ENCODE assay signal across 10 mouse cellular contexts in genomic region chr6:88857249-88857648, GRCm38 (mm10). TPM values are rescaled to one million over a fixed set of nuclear protein-coding genes. Genes with fewer than 3 reads are reported as not detected.
DNase-seq lines count a peak whose midpoint lies in the region; ATAC-seq and TF ChIP-seq lines count a peak whose summit lies in the region.
"Had no signal": no experiment of that assay in that cellular context is flagged by ENCODE, and none has a peak within 500 bp of the region (broad histone marks: within the 10 kb centered on the region; RNA-seq: fewer than 3 reads in every experiment).

No protein-coding gene starts in this region.

- peak; percentile 25; the same call in 1 of the 2 replicates for TF ChIP-seq CTCF in cerebellum, adult 2 months (IDR thresholded peaks at IDR 0.05; ENCODE audit: borderline replicate concordance, insufficient read depth, low read depth, low read length)
- 0 out of 2 replicates have a peak, but pooled peaks have one; percentile 11 for TF ChIP-seq CTCF in liver, embryonic 14.5 days (IDR thresholded peaks at IDR 0.05; ENCODE audit: low read depth)
- TF ChIP-seq CTCF in thymus, adult 2 months (IDR thresholded peaks at IDR 0.05; ENCODE audit: borderline replicate concordance, control insufficient read depth, extremely low read depth, insufficient read depth, low read length, poor library complexity) = no peak

- TF ChIP-seq EP300 in liver, embryonic 14.5 days (IDR thresholded peaks at IDR 0.05; ENCODE audit: low read depth) = no peak

- H3K9me3 ChIP-seq in limb, embryonic 13.5 days = no peaks in the 10 kb centered on the region
- H3K9me3 ChIP-seq in limb, embryonic 10.5 days (replicated peaks) = no peaks in the 10 kb centered on the region
- no peaks in the 10 kb centered on the region for H3K9me3 ChIP-seq in heart, embryonic 15.5 days (replicated peaks)
- H3K9me3 ChIP-seq in liver, embryonic 14.5 days (ENCODE audit: control insufficient read depth, low read length) = no peaks in the 10 kb centered on the region

- peak; percentile 37; the same call in 1 of the 2 replicates for ATAC-seq in limb, embryonic 13.5 days (ENCODE audit: low FRiP score, low read depth)
- ATAC-seq in heart, embryonic 15.5 days (replicated peaks; ENCODE audit: insufficient number of reproducible peaks, insufficient read depth, low FRiP score, low read depth) = peak; percentile 87
- ATAC-seq in liver, embryonic 14.5 days (ENCODE audit: insufficient read depth) = no peak
- no peak for ATAC-seq in CD4-positive, CD25-positive, alpha-beta regulatory T cell, adult 4 months
- ATAC-seq: Patski had no signal

- no peak overlapping the region for H3K4me3 ChIP-seq in limb, embryonic 13.5 days
- no peak overlapping the region for H3K4me3 ChIP-seq in limb, embryonic 10.5 days
- H3K4me3 ChIP-seq in cerebellum, adult 2 months (replicated peaks; ENCODE audit: insufficient read depth, low read depth, low read length) = no peak overlapping the region
- no peak overlapping the region for H3K4me3 ChIP-seq in heart, embryonic 15.5 days
- no peak overlapping the region for H3K4me3 ChIP-seq in liver, embryonic 14.5 days (ENCODE audit: insufficient read depth in 1 of 2, low read depth in 2 of 2, low read length in 2 of 2)
- H3K4me3 ChIP-seq in thymus, adult 2 months (ENCODE audit: control insufficient read depth, insufficient read depth, low read length) = no peak overlapping the region
- H3K4me3 ChIP-seq: midbrain, embryonic 12.5 days had no signal

- no peak overlapping the region for H3K27ac ChIP-seq in limb, embryonic 13.5 days
- no peak overlapping the region for H3K27ac ChIP-seq in limb, embryonic 10.5 days
- peak overlapping the region; percentile 80 for H3K27ac ChIP-seq in cerebellum, adult 2 months (ENCODE audit: insufficient read depth, low read length)
- peak overlapping the region; percentile 92 for H3K27ac ChIP-seq in heart, embryonic 15.5 days
- no peak overlapping the region for H3K27ac ChIP-seq in liver, embryonic 14.5 days
- no peak overlapping the region for H3K27ac ChIP-seq in thymus, adult 2 months (ENCODE audit: control insufficient read depth, insufficient read depth, low read length)
- H3K27ac ChIP-seq: midbrain, embryonic 12.5 days had no signal

- H3K4me2 ChIP-seq in limb, embryonic 13.5 days (replicated peaks) = no peak overlapping the region
- H3K4me2 ChIP-seq in heart, embryonic 15.5 days = peak overlapping the region; percentile 17
- no peak overlapping the region for H3K4me2 ChIP-seq in liver, embryonic 14.5 days (ENCODE audit: low read depth)
- H3K4me2 ChIP-seq: midbrain, embryonic 12.5 days had no signal

- DNase-seq in limb, embryonic 10.5 days (ENCODE audit: low spot score) = no peak
- DNase-seq in cerebellum, adult 2 months = peak; percentile 83 to 92
- DNase-seq in liver, embryonic 14.5 days (ENCODE audit: low read depth in 3 of 3, low spot score in 3 of 3) = no peak
- no peak for DNase-seq in ovary, adult 18-20 months (ENCODE audit: low spot score)
- DNase-seq in thymus, adult 2 months = no peak

- no peaks in the 10 kb centered on the region for H3K4me1 ChIP-seq in limb, embryonic 13.5 days
- no peaks in the 10 kb centered on the region for H3K4me1 ChIP-seq in limb, embryonic 10.5 days
- peaks cover 38% of the 10 kb centered on the region for H3K4me1 ChIP-seq in cerebellum, adult 2 months (ENCODE audit: control insufficient read depth, insufficient read depth, low read length)
- H3K4me1 ChIP-seq in heart, embryonic 15.5 days (replicated peaks) = peaks cover 27% of the 10 kb centered on the region
- H3K4me1 ChIP-seq in liver, embryonic 14.5 days (replicated peaks; ENCODE audit: control insufficient read depth in 2 of 2, insufficient read depth in 2 of 2, low read length in 1 of 2) = no peaks in the 10 kb centered on the region
- H3K4me1 ChIP-seq in thymus, adult 2 months (replicated peaks; ENCODE audit: control insufficient read depth, insufficient read depth, low read length) = no peaks in the 10 kb centered on the region
- H3K4me1 ChIP-seq: midbrain, embryonic 12.5 days had no signal

- no peak overlapping the region for H3K9ac ChIP-seq in limb, embryonic 13.5 days
- H3K9ac ChIP-seq in heart, embryonic 15.5 days = peak overlapping the region; percentile 3
- H3K9ac ChIP-seq in liver, embryonic 14.5 days (replicated peaks) = no peak overlapping the region
- H3K9ac ChIP-seq: midbrain, embryonic 12.5 days had no signal

- H3K27me3 ChIP-seq in limb, embryonic 13.5 days = no peaks in the 10 kb centered on the region
- H3K27me3 ChIP-seq in limb, embryonic 10.5 days (ENCODE audit: low read depth, poor library complexity, severe bottlenecking) = no peaks in the 10 kb centered on the region
- no peaks in the 10 kb centered on the region for H3K27me3 ChIP-seq in cerebellum, adult 2 months (ENCODE audit: control insufficient read depth, insufficient read depth, low read length)
- H3K27me3 ChIP-seq in heart, embryonic 15.5 days = no peaks in the 10 kb centered on the region
- H3K27me3 ChIP-seq in liver, embryonic 14.5 days (ENCODE audit: control insufficient read depth, insufficient read depth, low read length) = peaks cover 2% of the 10 kb centered on the region
- no peaks in the 10 kb centered on the region for H3K27me3 ChIP-seq in thymus, adult 2 months (ENCODE audit: control insufficient read depth, insufficient read depth, low read length)
- H3K27me3 ChIP-seq: midbrain, embryonic 12.5 days; Patski had no signal

- no peak for TF ChIP-seq POLR2A in cerebellum, adult 2 months (IDR thresholded peaks at IDR 0.05; ENCODE audit: borderline replicate concordance, insufficient read depth, low read length)
- no peak for TF ChIP-seq POLR2A in thymus, adult 2 months (IDR thresholded peaks at IDR 0.05; ENCODE audit: control insufficient read depth, extremely low read depth, insufficient read depth, low read length, poor library complexity)

- 50% methylated on average over 9 of the region's 9 CpGs for WGBS in limb, embryonic 13.5 days
- 45% methylated on average over 9 of the region's 9 CpGs for WGBS in limb, embryonic 10.5 days
- WGBS in cerebellum, adult 2 months = 6% methylated on average over 9 of the region's 9 CpGs
- WGBS in heart, embryonic 15.5 days = 10% methylated on average over 9 of the region's 9 CpGs
- 27% methylated on average over 9 of the region's 9 CpGs for WGBS in liver, embryonic 14.5 days (ENCODE audit: insufficient replicate concordance)
- 28% methylated on average over 9 of the region's 9 CpGs for WGBS in thymus, adult 2 months

- H3K36me3 ChIP-seq in limb, embryonic 13.5 days = peaks cover 33% of the 10 kb centered on the region
- H3K36me3 ChIP-seq in limb, embryonic 10.5 days = peaks cover 14% of the 10 kb centered on the region
- peaks cover 6% of the 10 kb centered on the region; the same call in 1 of the 2 replicates for H3K36me3 ChIP-seq in heart, embryonic 15.5 days
- no peaks in the 10 kb centered on the region for H3K36me3 ChIP-seq in liver, embryonic 14.5 days (replicated peaks; ENCODE audit: control insufficient read depth, insufficient read depth, low read depth)
- H3K36me3 ChIP-seq in thymus, adult 2 months (ENCODE audit: control insufficient read depth, insufficient read depth, low read length) = no peaks in the 10 kb centered on the region

RNA-seq across cellular contexts. Expression of gene Abtb1, which starts 15.5 kb away (rescaled TPM):
- polyA plus RNA-seq in limb, embryonic 13.5 days (2015; fragmentation: Nextera tagmentation; extraction: Ambion mirVana) = 28.0 and 30.2 TPM in 2 replicates
- polyA plus RNA-seq in limb, embryonic 10.5 days (2016; fragmentation: Nextera tagmentation; extraction: Ambion mirVana) = 22.9 and 25.3 TPM in 2 replicates
- 116 TPM in 2 replicates for polyA plus RNA-seq in cerebellum, adult 2 months (2012; rRNA removed)
- polyA plus RNA-seq in heart, embryonic 15.5 days (2015; fragmentation: Nextera tagmentation; extraction: Ambion mirVana) = 21.7 and 27.3 TPM in 2 replicates
- polyA plus RNA-seq in liver, embryonic 14.5 days (2012; rRNA removed) = 43.1 and 47.5 TPM in 2 replicates
- 39.0 and 44.9 TPM in 2 replicates for polyA plus RNA-seq in liver, embryonic 14.5 days (2014; fragmentation: Nextera tagmentation; extraction: Ambion mirVana)
- 100 to 1,000 TPM in 1 of 2 experiments, 10 to 100 TPM in 1; 71.0 to 112 TPM for polyA plus RNA-seq in CD4-positive, CD25-positive, alpha-beta regulatory T cell, adult 4 months (2017; shearing (Covaris generic))
- 204 and 239 TPM in 2 replicates for polyA plus RNA-seq in thymus, adult 2 months (2012; rRNA removed)

RNA-seq across cellular contexts. Expression of gene Podxl2, which starts 17.6 kb away (rescaled TPM):
- polyA plus RNA-seq in limb, embryonic 13.5 days (2015; fragmentation: Nextera tagmentation; extraction: Ambion mirVana) = 108 and 114 TPM in 2 replicates
- 31.1 and 50.4 TPM in 2 replicates for polyA plus RNA-seq in limb, embryonic 10.5 days (2016; fragmentation: Nextera tagmentation; extraction: Ambion mirVana)
- polyA plus RNA-seq in cerebellum, adult 2 months (2012; rRNA removed) = 538 and 541 TPM in 2 replicates
- 42.5 and 52.5 TPM in 2 replicates for polyA plus RNA-seq in heart, embryonic 15.5 days (2015; fragmentation: Nextera tagmentation; extraction: Ambion mirVana)
- 1.9 and 3.1 TPM in 2 replicates for polyA plus RNA-seq in liver, embryonic 14.5 days (2012; rRNA removed)
- polyA plus RNA-seq in liver, embryonic 14.5 days (2014; fragmentation: Nextera tagmentation; extraction: Ambion mirVana) = 0.59 and 1.2 TPM in 2 replicates
- under 1 TPM in 1 of 2 experiments, not detected in 1; 0.32 TPM for polyA plus RNA-seq in CD4-positive, CD25-positive, alpha-beta regulatory T cell, adult 4 months (2017; shearing (Covaris generic))
- polyA plus RNA-seq in thymus, adult 2 months (2012; rRNA removed) = 95.8 and 100.0 TPM in 2 replicates

RNA-seq across cellular contexts. Expression of gene Mcm2, which starts 41.3 kb away (rescaled TPM):
- 144 and 146 TPM in 2 replicates for polyA plus RNA-seq in limb, embryonic 13.5 days (2015; fragmentation: Nextera tagmentation; extraction: Ambion mirVana)
- 281 and 283 TPM in 2 replicates for polyA plus RNA-seq in limb, embryonic 10.5 days (2016; fragmentation: Nextera tagmentation; extraction: Ambion mirVana)
- polyA plus RNA-seq in cerebellum, adult 2 months (2012; rRNA removed) = 7.5 and 9.8 TPM in 2 replicates
- polyA plus RNA-seq in heart, embryonic 15.5 days (2015; fragmentation: Nextera tagmentation; extraction: Ambion mirVana) = 68.2 and 94.2 TPM in 2 replicates
- polyA plus RNA-seq in liver, embryonic 14.5 days (2012; rRNA removed) = 99.2 and 113 TPM in 2 replicates
- 142 and 167 TPM in 2 replicates for polyA plus RNA-seq in liver, embryonic 14.5 days (2014; fragmentation: Nextera tagmentation; extraction: Ambion mirVana)
- polyA plus RNA-seq in CD4-positive, CD25-positive, alpha-beta regulatory T cell, adult 4 months (2017; shearing (Covaris generic)) = 10 to 100 TPM; 19.8 to 34.7 TPM
- polyA plus RNA-seq in thymus, adult 2 months (2012; rRNA removed) = 169 and 232 TPM in 2 replicates

RNA-seq across cellular contexts. Expression of gene Tpra1, which starts 44.8 kb away (rescaled TPM):
- polyA plus RNA-seq in limb, embryonic 13.5 days (2015; fragmentation: Nextera tagmentation; extraction: Ambion mirVana) = 89.5 and 89.6 TPM in 2 replicates
- 48.7 and 60.3 TPM in 2 replicates for polyA plus RNA-seq in limb, embryonic 10.5 days (2016; fragmentation: Nextera tagmentation; extraction: Ambion mirVana)
- 206 and 236 TPM in 2 replicates for polyA plus RNA-seq in cerebellum, adult 2 months (2012; rRNA removed)
- 41.4 and 54.7 TPM in 2 replicates for polyA plus RNA-seq in heart, embryonic 15.5 days (2015; fragmentation: Nextera tagmentation; extraction: Ambion mirVana)
- polyA plus RNA-seq in liver, embryonic 14.5 days (2012; rRNA removed) = 52.2 and 61.5 TPM in 2 replicates
- polyA plus RNA-seq in liver, embryonic 14.5 days (2014; fragmentation: Nextera tagmentation; extraction: Ambion mirVana) = 25.6 and 32.9 TPM in 2 replicates
- 10 to 100 TPM; 54.7 to 74.1 TPM for polyA plus RNA-seq in CD4-positive, CD25-positive, alpha-beta regulatory T cell, adult 4 months (2017; shearing (Covaris generic))
- polyA plus RNA-seq in thymus, adult 2 months (2012; rRNA removed) = 300 and 366 TPM in 2 replicates

Comparison
In these comparisons a context has a peak if more than half of its experiments do, and no peak if none do; other contexts are left out.
1. ATAC-seq: peak in limb, embryonic 13.5 days (single experiment) and heart, embryonic 15.5 days (single experiment); none in liver, embryonic 14.5 days (single experiment) and CD4-positive, CD25-positive, alpha-beta regulatory T cell, adult 4 months (single experiment).
2. H3K27ac ChIP-seq: peak in cerebellum, adult 2 months (single experiment) and heart, embryonic 15.5 days (single experiment); none in limb, embryonic 13.5 days (single experiment), limb, embryonic 10.5 days (single experiment), liver, embryonic 14.5 days (single experiment) and thymus, adult 2 months (single experiment).
3. DNase-seq: peak in cerebellum, adult 2 months (2 of 2); none in limb, embryonic 10.5 days (single experiment), liver, embryonic 14.5 days (0 of 3), ovary, adult 18-20 months (single experiment) and thymus, adult 2 months (single experiment).